Mouse (Mus musculus) lung, adult 2 months (tissue): ENCODE measurements around the gene Klhl42.

Experiments
- CTCF ChIP-seq: fragments of 200-500 bp; IDR thresholded peaks from 2 replicates; pipeline ENCODE4 v1.5.1; 2011; ENCODE audit warnings: mild to moderate bottlenecking, low read length, control low read depth; ENCODE audit not compliant: insufficient read depth
- POLR2A ChIP-seq: fragments of 200-500 bp; IDR thresholded peaks from 2 replicates; pipeline ENCODE4 v1.6.1; 2011; ENCODE audit warnings: low read depth, mild to moderate bottlenecking, control low read depth, low read length, borderline replicate concordance; ENCODE audit errors: extremely low read depth

GRCm38 (mm10) chr6:147075808-147076387 is 15.3 kb upstream of the Klhl42 start:
- TF ChIP-seq CTCF (no peak), POLR2A (no peak)
